Mouse (Mus musculus) forebrain, embryonic 16.5 days (tissue): ENCODE results near the gene Ccnk. TPM values are rescaled to one million over a fixed set of nuclear protein-coding genes. Genes with fewer than 3 reads are reported as not detected.

ENCODE experiments used
- ATAC-seq: fragments of 200-750 bp; cut with Nextera tagmentation; 2 replicates; pipeline ENCODE4 v1.8.0; 2017; ENCODE audit warnings: mild to moderate bottlenecking, moderate library complexity
- H3K27ac ChIP-seq: fragments of 300-500 bp; sonication (generic); 2 replicates; pipeline ENCODE4 v1.5.1; 2014; ENCODE audit warnings: low read length, control low read depth
- H3K27me3 ChIP-seq: fragments of 300-500 bp; sonication (generic); replicated peaks from 2 replicates; pipeline ENCODE4 v1.6.1; 2014; ENCODE audit warnings: low read length; ENCODE audit not compliant: control insufficient read depth, insufficient read depth
- H3K36me3 ChIP-seq: fragments of 300-500 bp; sonication (generic); 2 replicates; pipeline ENCODE4 v1.6.1; 2014; ENCODE audit not compliant: control insufficient read depth, insufficient read depth
- H3K4me1 ChIP-seq: fragments of 300-500 bp; sonication (generic); replicated peaks from 2 replicates; pipeline ENCODE4 v1.6.1; 2014; ENCODE audit warnings: low read length; ENCODE audit not compliant: control insufficient read depth, insufficient read depth
- H3K4me2 ChIP-seq: fragments of 300-500 bp; sonication (generic); 2 replicates; pipeline ENCODE4 v1.6.1; 2014; ENCODE audit warnings: mild to moderate bottlenecking, low read length, control low read depth
- H3K4me3 ChIP-seq: fragments of 300-500 bp; sonication (generic); replicated peaks from 2 replicates; pipeline ENCODE4 v1.5.1; 2014; ENCODE audit warnings: mild to moderate bottlenecking, low read length, control low read depth
- H3K9ac ChIP-seq: fragments of 300-500 bp; sonication (generic); replicated peaks from 2 replicates; pipeline ENCODE4 v1.6.1; 2014; ENCODE audit warnings: low read depth, low read length, control low read depth
- H3K9me3 ChIP-seq: fragments of 300-500 bp; sonication (generic); 2 replicates; pipeline ENCODE4 v1.6.1; 2016; ENCODE audit warnings: low read length; ENCODE audit not compliant: control insufficient read depth
- WGBS: fragments of 180-500 bp; shearing (Covaris S2); extraction: QIAGEN DNeasy Blood & Tissue Kit; methylation state at CpG from one replicate; pipeline ENCODE4 v1.1.7; 2014; 5-methylcytosine and 5-hydroxymethylcytosine counted together
- polyA plus RNA-seq: library from polyadenylated mRNA; unstranded; fragments of >200 nt; fragmentation: Nextera tagmentation; extraction: Ambion mirVana; gene quantifications from 2 replicates; pipeline ENCODE4 v1.2.1, GENCODE M21; 2015

Ccnk gene
- polyA plus RNA-seq, 1 experiment from 2014 or later, result 3.2 TPM

- H3K4me2 ChIP-seq, result no peak overlapping the region
- H3K4me3 ChIP-seq, result no peak overlapping the region
- H3K36me3 ChIP-seq, result peaks cover 2% of the 10 kb centered on the region; the same call in 1 of the 2 replicates
- no peaks in the 10 kb centered on the region for H3K9me3 ChIP-seq
- no peak overlapping the region for H3K9ac ChIP-seq
- no peaks in the 10 kb centered on the region for H3K4me1 ChIP-seq
- H3K27ac ChIP-seq, result no peak overlapping the region
- no peaks in the 10 kb centered on the region for H3K27me3 ChIP-seq
- no peak for ATAC-seq
Measured at GRCm38 (mm10) chr12:108159863-108160262, 19.5 kb upstream of the Ccnk start.

GRCm38 (mm10) chr12:108162036-108162435, 17.3 kb upstream of the Ccnk start:
- Histone ChIP-seq H3K4me3 (no peak overlapping the region), H3K36me3 (no peaks in the 10 kb centered on the region), H3K9me3 (no peaks in the 10 kb centered on the region)

DNA sequence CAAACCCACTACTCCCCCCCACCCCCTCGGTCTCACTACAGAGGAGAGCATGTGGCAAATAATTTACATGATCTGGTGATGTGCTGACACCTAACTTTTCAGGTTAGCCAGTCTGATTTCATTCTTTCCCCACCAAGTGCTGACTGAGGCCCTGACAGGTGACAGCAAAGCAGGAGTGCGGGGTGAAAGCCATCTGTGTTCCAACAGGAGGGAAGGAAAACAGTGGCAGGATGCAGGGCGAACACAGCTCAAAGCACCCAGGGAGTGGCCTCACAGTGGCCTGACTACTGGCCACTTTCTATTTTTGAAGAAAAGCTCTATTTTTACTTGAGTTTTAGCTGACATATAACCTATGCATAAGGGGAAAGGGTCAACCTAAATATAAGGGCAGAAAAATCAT, 15.7 kb upstream of the Ccnk start:
- Histone ChIP-seq H3K27ac (no peak overlapping the region), H3K36me3 (no peaks in the 10 kb centered on the region), H3K4me1 (no peaks in the 10 kb centered on the region), H3K4me3 (no peak overlapping the region), H3K27me3 (no peaks in the 10 kb centered on the region), H3K9ac (no peak overlapping the region), H3K4me2 (no peak overlapping the region), H3K9me3 (no peaks in the 10 kb centered on the region)
- 75% methylated on average over 3 of the region's 3 CpGs for WGBS
- ATAC-seq, result no peak

More at GRCm38 (mm10) chr12:108162036-108162435, 17.3 kb upstream of the Ccnk start:
- no peak for ATAC-seq
- H3K9ac ChIP-seq, result no peak overlapping the region
- no peak overlapping the region for H3K4me2 ChIP-seq
- WGBS, result 88% methylated on average over 1 of the region's 1 CpGs
- no peaks in the 10 kb centered on the region for H3K27me3 ChIP-seq
- H3K27ac ChIP-seq, result no peak overlapping the region
- H3K4me1 ChIP-seq, result no peaks in the 10 kb centered on the region

GRCm38 (mm10) chr12:108168909-108169308, 10.5 kb upstream of the Ccnk start:
- Histone ChIP-seq H3K27ac (no peak overlapping the region), H3K27me3 (no peaks in the 10 kb centered on the region), H3K4me2 (no peak overlapping the region), H3K4me1 (peaks cover 8% of the 10 kb centered on the region), H3K4me3 (no peak overlapping the region), H3K9ac (no peak overlapping the region), H3K36me3 (no peaks in the 10 kb centered on the region), H3K9me3 (no peaks in the 10 kb centered on the region)
- WGBS, result 66% methylated on average over 3 of the region's 3 CpGs
- ATAC-seq, result no peak

- Histone ChIP-seq H3K27me3 (no peaks in the 10 kb centered on the region), H3K4me2 (no peak overlapping the region), H3K4me1 (peaks cover 8% of the 10 kb centered on the region), H3K9ac (no peak overlapping the region), H3K9me3 (no peaks in the 10 kb centered on the region), H3K27ac (no peak overlapping the region), H3K4me3 (no peak overlapping the region), H3K36me3 (no peaks in the 10 kb centered on the region)
- ATAC-seq, result no peak
- WGBS, result 89% methylated on average over 3 of the region's 3 CpGs
Measured at GRCm38 (mm10) chr12:108170467-108170866, 8.9 kb upstream of the Ccnk start.

DNA sequence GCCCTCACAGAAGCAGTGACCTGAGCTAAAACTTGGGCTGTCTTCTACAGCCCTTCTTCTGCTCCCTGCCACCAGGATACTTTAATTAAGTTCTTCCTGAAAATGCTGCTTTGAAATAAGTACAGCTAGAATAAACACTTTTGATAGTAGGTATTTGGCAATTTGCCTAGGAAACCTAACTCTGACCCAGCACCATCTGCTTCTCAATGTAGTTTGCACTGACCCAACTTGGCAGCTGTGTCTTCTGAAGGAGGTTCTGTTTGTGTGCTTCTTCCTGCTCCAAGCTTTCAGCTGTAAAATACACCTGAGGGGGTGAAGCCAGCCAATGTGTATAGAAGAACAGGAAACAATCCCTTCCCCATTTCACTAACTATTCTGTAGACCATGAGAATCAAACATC, 8.0 kb upstream of the Ccnk start:
- H3K4me3 ChIP-seq, result no peak overlapping the region
- peaks cover 8% of the 10 kb centered on the region for H3K4me1 ChIP-seq
- H3K9ac ChIP-seq, result no peak overlapping the region
- no peaks in the 10 kb centered on the region for H3K27me3 ChIP-seq
- H3K36me3 ChIP-seq, result no peaks in the 10 kb centered on the region
- no peak for ATAC-seq
- no peak overlapping the region for H3K27ac ChIP-seq
- no peak overlapping the region for H3K4me2 ChIP-seq
- H3K9me3 ChIP-seq, result no peaks in the 10 kb centered on the region

DNA sequence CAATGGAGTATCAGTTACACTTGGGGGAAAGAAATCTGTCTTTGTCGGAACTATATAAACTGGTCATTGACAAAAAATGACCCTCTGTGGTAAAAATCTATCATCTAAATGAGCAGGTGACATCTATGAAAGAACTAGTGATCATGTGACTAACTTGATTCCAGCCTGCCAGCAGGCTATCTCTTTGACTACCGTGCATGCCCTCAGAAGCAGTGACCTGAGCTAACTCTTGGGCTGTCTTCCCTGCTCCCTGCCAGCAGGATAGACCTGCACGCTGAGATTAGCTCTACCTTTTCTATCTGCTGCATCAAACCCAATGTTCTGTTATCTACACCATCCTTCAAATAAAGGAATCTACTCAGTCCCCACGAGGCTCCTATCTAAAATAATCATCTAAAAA, 6.7 kb upstream of the Ccnk start:
- no peak overlapping the region for H3K4me2 ChIP-seq
- no peaks in the 10 kb centered on the region for H3K27me3 ChIP-seq
- no peak overlapping the region for H3K27ac ChIP-seq
- no peak overlapping the region for H3K9ac ChIP-seq
- H3K36me3 ChIP-seq, result no peaks in the 10 kb centered on the region
- WGBS, result 70% methylated on average over 4 of the region's 4 CpGs
- H3K4me3 ChIP-seq, result no peak overlapping the region
- no peaks in the 10 kb centered on the region for H3K9me3 ChIP-seq
- no peak for ATAC-seq
- peaks cover 13% of the 10 kb centered on the region for H3K4me1 ChIP-seq

GRCm38 (mm10) chr12:108174606-108175505, 4.5 kb upstream of the Ccnk start:
- peaks cover 19% of the 10 kb centered on the region for H3K4me1 ChIP-seq
- WGBS, result 73% methylated on average over 8 of the region's 8 CpGs
- H3K27me3 ChIP-seq, result no peaks in the 10 kb centered on the region
- no peaks in the 10 kb centered on the region for H3K36me3 ChIP-seq
- ATAC-seq, result no peak
- no peaks in the 10 kb centered on the region for H3K9me3 ChIP-seq
- H3K27ac ChIP-seq, result no peak overlapping the region
- no peak overlapping the region for H3K9ac ChIP-seq
- no peak overlapping the region for H3K4me3 ChIP-seq
- no peak overlapping the region for H3K4me2 ChIP-seq

GRCm38 (mm10) chr12:108176366-108176765, 3.0 kb upstream of the Ccnk start:
- no peak for ATAC-seq
- Histone ChIP-seq H3K9me3 (no peaks in the 10 kb centered on the region), H3K9ac (no peak overlapping the region), H3K4me2 (no peak overlapping the region), H3K36me3 (no peaks in the 10 kb centered on the region), H3K27me3 (no peaks in the 10 kb centered on the region), H3K27ac (no peak overlapping the region), H3K4me1 (peaks cover 24% of the 10 kb centered on the region), H3K4me3 (no peak overlapping the region)
- 70% methylated on average over 3 of the region's 3 CpGs for WGBS
